Mouse (Mus musculus): ENCODE measurements around the gene Amy2a3. TPM values are rescaled to one million over a fixed set of nuclear protein-coding genes. Genes with fewer than 3 reads are reported as not detected.

Amy2a3 gene
- polyA plus RNA-seq (2014; fragmentation: Illumina TruSeq; extraction: RNeasy Lipid Tissue Mini Kit (QIAGEN cat#74804); ENCODE audit: insufficient read depth, low read depth, low replicate concordance) = not detected

GRCm38 (mm10) chr3:113323952-113324351 is at the start of gene Amy2a3:
Gene Amy2a3, minus strand, starts transcription at chr3:113324052.

GRCm38 (mm10) chr3:113356558-113356957 is 32.7 kb upstream of the Amy2a3 start, which contains the start of gene Amy2a2:
Gene Amy2a2, minus strand, starts transcription at chr3:113356658.

GRCm38 (mm10) chr3:113291349-113291748 is 32.5 kb downstream of the Amy2a3 start, which contains the start of gene Amy2a4:
Gene Amy2a4, minus strand, starts transcription at chr3:113291449.

Other genes starting within 250 kb of the Amy2a3 start
- gene Amy2a5, start 65.2 kb downstream of the Amy2a3 start, polyA plus RNA-seq (2014; fragmentation: Illumina TruSeq; extraction: RNeasy Lipid Tissue Mini Kit (QIAGEN cat#74804); ENCODE audit: insufficient read depth, low read depth, low replicate concordance) = not detected
- not detected for gene Amy2a4, start 32.6 kb downstream of the Amy2a3 start, polyA plus RNA-seq (2014; fragmentation: Illumina TruSeq; extraction: RNeasy Lipid Tissue Mini Kit (QIAGEN cat#74804); ENCODE audit: insufficient read depth, low read depth, low replicate concordance)
- gene Amy2a2, start 32.6 kb upstream of the Amy2a3 start, polyA plus RNA-seq (2014; fragmentation: Illumina TruSeq; extraction: RNeasy Lipid Tissue Mini Kit (QIAGEN cat#74804); ENCODE audit: insufficient read depth, low read depth, low replicate concordance) = not detected
- not detected for gene Amy2a1, start 208.4 kb upstream of the Amy2a3 start, polyA plus RNA-seq (2014; fragmentation: Illumina TruSeq; extraction: RNeasy Lipid Tissue Mini Kit (QIAGEN cat#74804); ENCODE audit: insufficient read depth, low read depth, low replicate concordance)